Mouse (Mus musculus): Measurements from ENCODE around the gene Magohb. TPM values are rescaled to one million over a fixed set of nuclear protein-coding genes. Genes with fewer than 3 reads are reported as not detected.

Magohb gene
- polyA plus RNA-seq, 1 experiment from 2014 or later: 63.6 TPM

- H3K36me3 ChIP-seq (ENCODE audit: control insufficient read depth, insufficient read depth, low read length): peaks cover under 1% of the 10 kb centered on the region; the same call in 1 of the 2 replicates
- no peak overlapping the region for H3K27ac ChIP-seq (ENCODE audit: low read depth, low read length)
- no peaks in the 10 kb centered on the region for H3K27me3 ChIP-seq (replicated peaks; ENCODE audit: control insufficient read depth, insufficient read depth, low read length)
- DNase-seq (ENCODE audit: low spot score): no peak
- 87% methylated on average over 1 of the region's 1 CpGs for WGBS
- H3K9me3 ChIP-seq (ENCODE audit: control insufficient read depth, low read length): no peaks in the 10 kb centered on the region
- no peaks in the 10 kb centered on the region; the same call in 1 of the 2 replicates for H3K4me1 ChIP-seq (replicated peaks; ENCODE audit: control insufficient read depth, insufficient read depth, low read length)
- no peak overlapping the region for H3K4me3 ChIP-seq (ENCODE audit: low read depth, low read length)
- H3K9ac ChIP-seq (ENCODE audit: low read depth, low read length): no peak overlapping the region
- H3K4me2 ChIP-seq: no peak overlapping the region
- no peak for ATAC-seq (replicated peaks; ENCODE audit: low FRiP score)
Measured at GRCm38 (mm10) chr6:131272311-131272710, 20.7 kb downstream of the Magohb start.

- H3K9me3 ChIP-seq (ENCODE audit: control insufficient read depth, low read length): no peaks in the 10 kb centered on the region
- DNase-seq (ENCODE audit: low spot score): no peak
- no peak overlapping the region for H3K4me3 ChIP-seq (ENCODE audit: low read depth, low read length)
- H3K36me3 ChIP-seq (ENCODE audit: control insufficient read depth, insufficient read depth, low read length): no peaks in the 10 kb centered on the region
- no peaks in the 10 kb centered on the region for H3K27me3 ChIP-seq (replicated peaks; ENCODE audit: control insufficient read depth, insufficient read depth, low read length)
- H3K4me2 ChIP-seq: no peak overlapping the region
- WGBS: 53% methylated on average over 1 of the region's 1 CpGs
- no peak for ATAC-seq (replicated peaks; ENCODE audit: low FRiP score)
- H3K4me1 ChIP-seq (replicated peaks; ENCODE audit: control insufficient read depth, insufficient read depth, low read length): no peaks in the 10 kb centered on the region
- no peak overlapping the region for H3K27ac ChIP-seq (ENCODE audit: low read depth, low read length)
- no peak overlapping the region for H3K9ac ChIP-seq (ENCODE audit: low read depth, low read length)
Measured at GRCm38 (mm10) chr6:131270312-131270711, 22.7 kb downstream of the Magohb start.

GRCm38 (mm10) chr6:131269599-131269998 lies 23.4 kb downstream of the Magohb start:
- Histone ChIP-seq H3K4me2 (no peak overlapping the region), H3K9me3 (ENCODE audit: control insufficient read depth, low read length) (no peaks in the 10 kb centered on the region), H3K4me1 (replicated peaks; ENCODE audit: control insufficient read depth, insufficient read depth, low read length) (no peaks in the 10 kb centered on the region), H3K27me3 (replicated peaks; ENCODE audit: control insufficient read depth, insufficient read depth, low read length) (no peaks in the 10 kb centered on the region), H3K36me3 (ENCODE audit: control insufficient read depth, insufficient read depth, low read length) (no peaks in the 10 kb centered on the region), H3K27ac (ENCODE audit: low read depth, low read length) (no peak overlapping the region), H3K4me3 (ENCODE audit: low read depth, low read length) (no peak overlapping the region), H3K9ac (ENCODE audit: low read depth, low read length) (no peak overlapping the region)
- 82% methylated on average over 2 of the region's 2 CpGs for WGBS
- no peak for DNase-seq (ENCODE audit: low spot score)
- no peak for ATAC-seq (replicated peaks; ENCODE audit: low FRiP score)

- no peak overlapping the region for H3K4me3 ChIP-seq (ENCODE audit: low read depth, low read length)
- 91% methylated on average over 5 of the region's 5 CpGs for WGBS
- no peaks in the 10 kb centered on the region for H3K27me3 ChIP-seq (replicated peaks; ENCODE audit: control insufficient read depth, insufficient read depth, low read length)
- DNase-seq (ENCODE audit: low spot score) (no peak), ATAC-seq (replicated peaks; ENCODE audit: low FRiP score) (no peak)
- no peaks in the 10 kb centered on the region for H3K9me3 ChIP-seq (ENCODE audit: control insufficient read depth, low read length)
- no peak overlapping the region for H3K9ac ChIP-seq (ENCODE audit: low read depth, low read length)
- H3K4me2 ChIP-seq: no peak overlapping the region
- H3K36me3 ChIP-seq (ENCODE audit: control insufficient read depth, insufficient read depth, low read length): no peaks in the 10 kb centered on the region
- no peaks in the 10 kb centered on the region for H3K4me1 ChIP-seq (replicated peaks; ENCODE audit: control insufficient read depth, insufficient read depth, low read length)
- H3K27ac ChIP-seq (ENCODE audit: low read depth, low read length): no peak overlapping the region
Measured at GRCm38 (mm10) chr6:131264175-131264574, 28.9 kb downstream of the Magohb start.

GRCm38 (mm10) chr6:131262778-131263177 lies 30.3 kb downstream of the Magohb start:
- Histone ChIP-seq H3K27me3 (replicated peaks; ENCODE audit: control insufficient read depth, insufficient read depth, low read length) (no peaks in the 10 kb centered on the region), H3K4me1 (replicated peaks; ENCODE audit: control insufficient read depth, insufficient read depth, low read length) (no peaks in the 10 kb centered on the region), H3K4me2 (no peak overlapping the region), H3K9ac (ENCODE audit: low read depth, low read length) (no peak overlapping the region), H3K4me3 (ENCODE audit: low read depth, low read length) (no peak overlapping the region), H3K9me3 (ENCODE audit: control insufficient read depth, low read length) (no peaks in the 10 kb centered on the region), H3K36me3 (ENCODE audit: control insufficient read depth, insufficient read depth, low read length) (no peaks in the 10 kb centered on the region), H3K27ac (ENCODE audit: low read depth, low read length) (no peak overlapping the region)
- no peak for ATAC-seq (replicated peaks; ENCODE audit: low FRiP score)
- DNase-seq (ENCODE audit: low spot score): no peak
- WGBS: 49% methylated on average over 3 of the region's 3 CpGs

GRCm38 (mm10) chr6:131262009-131262408 lies 31.0 kb downstream of the Magohb start:
- 67% methylated on average over 3 of the region's 3 CpGs for WGBS
- Histone ChIP-seq H3K4me3 (ENCODE audit: low read depth, low read length) (no peak overlapping the region), H3K4me2 (no peak overlapping the region), H3K4me1 (replicated peaks; ENCODE audit: control insufficient read depth, insufficient read depth, low read length) (no peaks in the 10 kb centered on the region), H3K27me3 (replicated peaks; ENCODE audit: control insufficient read depth, insufficient read depth, low read length) (no peaks in the 10 kb centered on the region), H3K27ac (ENCODE audit: low read depth, low read length) (no peak overlapping the region), H3K36me3 (ENCODE audit: control insufficient read depth, insufficient read depth, low read length) (no peaks in the 10 kb centered on the region), H3K9ac (ENCODE audit: low read depth, low read length) (no peak overlapping the region), H3K9me3 (ENCODE audit: control insufficient read depth, low read length) (no peaks in the 10 kb centered on the region)
- ATAC-seq (replicated peaks; ENCODE audit: low FRiP score) (no peak), DNase-seq (ENCODE audit: low spot score) (no peak)

GRCm38 (mm10) chr6:131247206-131247605 lies 45.8 kb downstream of the Magohb start, which contains the start of gene Klra2:
Gene Klra2 (minus strand): TSS chr6:131247362.
- Histone ChIP-seq H3K4me2 (no peak within 1 kb of the TSS), H3K4me3 (ENCODE audit: low read depth, low read length) (no peak within 1 kb of the TSS), H3K27ac (ENCODE audit: low read depth, low read length) (no peak within 1 kb of the TSS), H3K9ac (ENCODE audit: low read depth, low read length) (no peak within 1 kb of the TSS), H3K9me3 (ENCODE audit: control insufficient read depth, low read length) (no peaks in the 10 kb centered on the region), H3K4me1 (replicated peaks; ENCODE audit: control insufficient read depth, insufficient read depth, low read length) (no peaks in the 10 kb centered on the region), H3K27me3 (replicated peaks; ENCODE audit: control insufficient read depth, insufficient read depth, low read length) (no peaks in the 10 kb centered on the region), H3K36me3 (ENCODE audit: control insufficient read depth, insufficient read depth, low read length) (no peaks in the 10 kb centered on the region)
- 69% methylated on average over 2 of the region's 2 CpGs for WGBS
- ATAC-seq (replicated peaks; ENCODE audit: low FRiP score): no peak
- DNase-seq (ENCODE audit: low spot score): no peak

GRCm38 (mm10) chr6:131245081-131245480 lies 48.0 kb downstream of the Magohb start:
- ATAC-seq (replicated peaks; ENCODE audit: low FRiP score) (no peak), DNase-seq (ENCODE audit: low spot score) (no peak)
- Histone ChIP-seq H3K4me1 (replicated peaks; ENCODE audit: control insufficient read depth, insufficient read depth, low read length) (no peaks in the 10 kb centered on the region), H3K27ac (ENCODE audit: low read depth, low read length) (no peak overlapping the region), H3K36me3 (ENCODE audit: control insufficient read depth, insufficient read depth, low read length) (no peaks in the 10 kb centered on the region), H3K4me3 (ENCODE audit: low read depth, low read length) (no peak overlapping the region), H3K27me3 (replicated peaks; ENCODE audit: control insufficient read depth, insufficient read depth, low read length) (no peaks in the 10 kb centered on the region), H3K4me2 (no peak overlapping the region), H3K9ac (ENCODE audit: low read depth, low read length) (no peak overlapping the region), H3K9me3 (ENCODE audit: control insufficient read depth, low read length) (no peaks in the 10 kb centered on the region)
- WGBS: 68% methylated on average over 2 of the region's 2 CpGs
